Comparison of ENCODE assay signal across 19 mouse cellular contexts in the genomic region with DNA sequence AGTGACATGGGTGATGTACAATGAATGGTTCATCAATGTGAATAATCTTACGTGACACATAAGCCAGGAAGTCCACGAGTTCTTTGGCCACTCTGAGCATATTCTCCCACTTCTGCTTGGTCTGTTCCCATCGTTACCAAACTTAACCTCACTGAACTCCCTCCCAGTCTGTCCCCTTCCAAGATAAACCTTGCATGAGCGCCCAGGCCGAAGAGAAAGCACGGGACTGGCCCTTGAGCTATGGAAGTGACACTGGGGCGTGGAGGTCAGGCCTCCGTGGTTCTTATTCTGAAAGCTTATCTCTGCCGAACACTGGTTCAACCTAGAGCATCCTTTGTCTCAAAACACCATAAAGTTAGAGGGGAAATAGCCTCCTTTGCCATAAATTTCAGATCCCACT.
A peak's percentile ranks its signal among the peaks of the same experiment; 100 is the strongest.
DNase-seq lines count a peak whose midpoint lies in the region; ATAC-seq lines count a peak whose summit lies in the region.
"Had no signal": no experiment of that assay in that cellular context is flagged by ENCODE, and none has a peak within 500 bp of the region (broad histone marks: within the 10 kb centered on the region; RNA-seq: fewer than 3 reads in every experiment).

No protein-coding gene starts in this region.

- ATAC-seq in heart, embryonic 12.5 days (ENCODE audit: insufficient number of reproducible peaks, low FRiP score): no peak
- ATAC-seq in hindbrain, embryonic 13.5 days (ENCODE audit: low FRiP score): no peak
- ATAC-seq: activated CD4-positive, CD25-positive, alpha-beta regulatory T cell, adult 4 months; forebrain, embryonic 13.5 days; forebrain, embryonic 15.5 days; forebrain, postnatal 0 days had no signal

- H3K4me2 ChIP-seq in heart, embryonic 12.5 days: no peak overlapping the region
- H3K4me2 ChIP-seq in hindbrain, embryonic 13.5 days: no peak overlapping the region
- H3K4me2 ChIP-seq: embryonic facial prominence, embryonic 12.5 days; forebrain, embryonic 13.5 days; forebrain, embryonic 15.5 days had no signal

- peak; percentile 95 for DNase-seq in heart, adult 11 months
- DNase-seq in hindbrain, embryonic 10.5 days (ENCODE audit: low spot score): no peak
- DNase-seq in MEL-GATA-1-ER (ENCODE audit: extremely low read depth, low read depth): peak; percentile 44
- DNase-seq in right cerebral cortex, adult 18-20 months: no peak
- DNase-seq: adrenal gland, adult 8-10 months; adrenal gland, postnatal 14 days; adrenal gland, postnatal 36 days; cerebellum, adult 11-12 months; cerebellum, adult 2 months; cerebellum, adult 9-10 months; cerebellum, postnatal 25 days; forebrain, postnatal 0 days had no signal

- no peak overlapping the region for H3K27ac ChIP-seq in heart, embryonic 12.5 days (ENCODE audit: poor library complexity, severe bottlenecking)
- H3K27ac ChIP-seq in hindbrain, embryonic 10.5 days: 0 out of 2 replicates have a peak overlapping the region, but pooled peaks have one; percentile 8
- no peak overlapping the region for H3K27ac ChIP-seq in hindbrain, embryonic 13.5 days
- H3K27ac ChIP-seq: embryonic facial prominence, embryonic 10.5 days; embryonic facial prominence, embryonic 12.5 days; forebrain, embryonic 13.5 days; forebrain, embryonic 15.5 days had no signal

- H3K36me3 ChIP-seq in heart, embryonic 12.5 days: peaks cover 88% of the 10 kb centered on the region
- peaks cover 79% of the 10 kb centered on the region for H3K36me3 ChIP-seq in hindbrain, embryonic 10.5 days
- H3K36me3 ChIP-seq in hindbrain, embryonic 13.5 days: peaks cover 13% of the 10 kb centered on the region; the same call in 1 of the 2 replicates
- H3K36me3 ChIP-seq: forebrain, embryonic 15.5 days had no signal

- no peak overlapping the region for H3K9ac ChIP-seq in heart, embryonic 12.5 days
- H3K9ac ChIP-seq in hindbrain, embryonic 13.5 days: no peak overlapping the region
- H3K9ac ChIP-seq: embryonic facial prominence, embryonic 12.5 days; forebrain, embryonic 13.5 days; forebrain, embryonic 15.5 days; forebrain, postnatal 0 days had no signal

- H3K9me3 ChIP-seq in heart, embryonic 12.5 days (replicated peaks): no peaks in the 10 kb centered on the region
- no peaks in the 10 kb centered on the region for H3K9me3 ChIP-seq in hindbrain, embryonic 10.5 days
- no peaks in the 10 kb centered on the region for H3K9me3 ChIP-seq in hindbrain, embryonic 13.5 days
- H3K9me3 ChIP-seq: embryonic facial prominence, embryonic 10.5 days; embryonic facial prominence, embryonic 12.5 days; forebrain, embryonic 13.5 days; forebrain, embryonic 15.5 days had no signal

- no peak overlapping the region for H3K4me3 ChIP-seq in heart, embryonic 12.5 days
- H3K4me3 ChIP-seq in hindbrain, embryonic 10.5 days: no peak overlapping the region
- no peak overlapping the region for H3K4me3 ChIP-seq in hindbrain, embryonic 13.5 days
- H3K4me3 ChIP-seq: embryonic facial prominence, embryonic 10.5 days; embryonic facial prominence, embryonic 12.5 days; forebrain, embryonic 13.5 days; forebrain, embryonic 15.5 days had no signal

- no peaks in the 10 kb centered on the region for H3K27me3 ChIP-seq in heart, embryonic 12.5 days (replicated peaks)
- no peaks in the 10 kb centered on the region for H3K27me3 ChIP-seq in hindbrain, embryonic 10.5 days (ENCODE audit: insufficient read depth, poor library complexity, severe bottlenecking)
- H3K27me3 ChIP-seq in hindbrain, embryonic 13.5 days: no peaks in the 10 kb centered on the region
- H3K27me3 ChIP-seq: embryonic facial prominence, embryonic 12.5 days; forebrain, embryonic 13.5 days; forebrain, embryonic 15.5 days had no signal

- 65% methylated on average over 9 of the region's 9 CpGs for WGBS in heart, embryonic 12.5 days
- 81% methylated on average over 9 of the region's 9 CpGs for WGBS in hindbrain, embryonic 10.5 days
- 82% methylated on average over 9 of the region's 9 CpGs for WGBS in hindbrain, embryonic 13.5 days

- peaks cover 32% of the 10 kb centered on the region for H3K4me1 ChIP-seq in heart, embryonic 12.5 days (replicated peaks)
- H3K4me1 ChIP-seq in hindbrain, embryonic 10.5 days (replicated peaks): no peaks in the 10 kb centered on the region
- H3K4me1 ChIP-seq in hindbrain, embryonic 13.5 days (replicated peaks): 0 out of 2 replicates have a peak, but pooled peaks cover 13% of the 10 kb centered on the region
- H3K4me1 ChIP-seq: forebrain, embryonic 13.5 days; forebrain, embryonic 15.5 days had no signal

Comparison
In these comparisons a context has a peak if more than half of its experiments do, and no peak if none do; other contexts are left out.
1. DNase-seq: peak in heart, adult 11 months (single experiment) and MEL-GATA-1-ER (single experiment); none in hindbrain, embryonic 10.5 days (single experiment) and right cerebral cortex, adult 18-20 months (single experiment).